Mouse (Mus musculus): ENCODE measurements around the gene Lamc3.

Gene Lamc3

GRCm38 (mm10) chr2:31987774-31988173 is 100.7 kb downstream of the Lamc3 start:
- no peak for DNase-seq

- DNase-seq: no peak
These were observed 103.9 kb downstream of the Lamc3 start for GRCm38 (mm10) chr2:31990961-31991360.

GRCm38 (mm10) chr2:31994896-31995295 is 107.8 kb downstream of the Lamc3 start:
- no peak for DNase-seq

- no peak for DNase-seq
These were observed 109.0 kb downstream of the Lamc3 start for GRCm38 (mm10) chr2:31996060-31996459.

Data from spleen, adult 18-20 months (tissue).